Mouse (Mus musculus) embryonic facial prominence, embryonic 11.5 days (tissue): Measurements from ENCODE around the gene Arl11. TPM values are rescaled to one million over a fixed set of nuclear protein-coding genes. Genes with fewer than 3 reads are reported as not detected.

ENCODE experiments used
- ATAC-seq: fragments of 200-750 bp; cut with Nextera tagmentation; replicated peaks from 2 replicates; pipeline ENCODE4 v1.8.0; 2017; ENCODE audit warnings: low read depth; ENCODE audit not compliant: insufficient number of reproducible peaks, low FRiP score, low TSS enrichment
- DNase-seq: peaks from one replicate; pipeline ENCODE4 v3.0.0-alpha.2; 2015; ENCODE audit warnings: low spot score
- H3K27ac ChIP-seq: fragments of 300-500 bp; sonication (generic); replicated peaks from 2 replicates; pipeline ENCODE4 v1.5.1; 2014; ENCODE audit warnings: mild to moderate bottlenecking, low read depth, low read length, control low read depth
- H3K27me3 ChIP-seq: fragments of 300-500 bp; sonication (generic); 2 replicates; pipeline ENCODE4 v1.6.1; 2014; ENCODE audit warnings: mild to moderate bottlenecking, low read length, moderate library complexity, mixed read lengths; ENCODE audit not compliant: control insufficient read depth, insufficient read depth
- H3K36me3 ChIP-seq: fragments of 300-500 bp; sonication (generic); replicated peaks from 2 replicates; pipeline ENCODE4 v1.6.1; 2014; ENCODE audit warnings: low read depth, mild to moderate bottlenecking, low read length, moderate library complexity, mixed read lengths; ENCODE audit not compliant: control insufficient read depth, insufficient read depth
- H3K4me1 ChIP-seq: fragments of 300-500 bp; sonication (generic); 2 replicates; pipeline ENCODE4 v1.6.1; 2014; ENCODE audit warnings: low read length, mixed read lengths; ENCODE audit not compliant: control insufficient read depth, insufficient read depth
- H3K4me2 ChIP-seq: fragments of 300-500 bp; sonication (generic); 2 replicates; pipeline ENCODE4 v1.6.1; 2014; ENCODE audit warnings: low read depth, mild to moderate bottlenecking, control low read depth, low read length, moderate library complexity
- H3K4me3 ChIP-seq: fragments of 300-500 bp; sonication (generic); 2 replicates; pipeline ENCODE4 v1.5.1; 2014; ENCODE audit warnings: low read depth, low read length, control low read depth
- H3K9ac ChIP-seq: fragments of 300-500 bp; sonication (generic); replicated peaks from 2 replicates; pipeline ENCODE4 v1.6.1; 2014; ENCODE audit warnings: mild to moderate bottlenecking, control low read depth, low read length
- H3K9me3 ChIP-seq: fragments of 300-500 bp; sonication (generic); replicated peaks from 2 replicates; pipeline ENCODE4 v1.6.1; 2016; ENCODE audit warnings: mild to moderate bottlenecking, low read length, inconsistent platforms, mixed read lengths; ENCODE audit not compliant: control insufficient read depth
- WGBS: fragments of 180-500 bp; shearing (Covaris S2); extraction: QIAGEN DNeasy Blood & Tissue Kit; methylation state at CpG from one replicate; pipeline ENCODE4 v1.1.7; 2014; 5-methylcytosine and 5-hydroxymethylcytosine counted together
- polyA plus RNA-seq: library from polyadenylated mRNA; unstranded; fragments of >200 nt; fragmentation: Nextera tagmentation; extraction: Ambion mirVana; gene quantifications from 2 replicates; pipeline ENCODE4 v1.2.1, GENCODE M21; 2014

The Arl11 gene
- polyA plus RNA-seq, 1 experiment from 2014 or later, result 0.74 TPM

DNA sequence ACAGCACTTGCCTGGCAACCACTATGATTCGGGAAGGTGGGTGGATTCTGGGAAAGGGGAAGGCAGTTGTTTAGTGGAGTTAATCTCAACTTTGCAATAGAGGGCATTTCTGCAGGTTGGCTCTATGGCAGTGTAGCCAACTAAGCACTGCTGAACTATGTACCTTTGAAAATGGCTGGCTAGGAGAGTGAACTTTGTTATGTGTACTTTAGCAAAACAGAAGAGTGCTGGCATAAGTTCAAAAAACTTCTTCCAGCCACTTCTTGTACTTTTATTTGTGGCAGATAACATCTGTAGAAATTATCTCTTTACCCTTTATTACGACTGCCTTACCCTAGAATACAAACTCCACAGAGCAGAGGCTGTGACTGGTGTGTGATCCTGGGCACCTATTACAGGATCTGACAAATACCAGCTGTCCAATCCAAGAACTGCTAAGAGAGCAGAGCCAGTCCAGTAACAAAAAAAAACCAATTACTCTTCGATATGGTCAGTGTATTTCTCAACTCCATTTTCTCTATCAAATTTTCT is 51.5 kb downstream of the Arl11 start:
- H3K27ac ChIP-seq, result no peak overlapping the region
- no peak overlapping the region for H3K4me3 ChIP-seq
- ATAC-seq, result no peak

More for the DNA sequence above, 51.5 kb downstream of the Arl11 start:
- no peak overlapping the region; the same call in 1 of the 2 replicates for H3K9ac ChIP-seq
- no peaks in the 10 kb centered on the region for H3K36me3 ChIP-seq
- 68% methylated on average over 3 of the region's 3 CpGs for WGBS
- H3K27me3 ChIP-seq, result no peaks in the 10 kb centered on the region
- no peaks in the 10 kb centered on the region for H3K9me3 ChIP-seq
- H3K4me1 ChIP-seq, result no peaks in the 10 kb centered on the region
- H3K4me2 ChIP-seq, result peak overlapping the region; percentile 41; the same call in 1 of the 2 replicates
- no peak for DNase-seq

Other genes with a start within 250 kb of the Arl11 start
- gene Sacs, start 171.3 kb upstream of the Arl11 start, polyA plus RNA-seq, result 3.0 and 3.1 TPM in 2 replicates
- gene Sgcg, start 51.3 kb upstream of the Arl11 start, polyA plus RNA-seq, result 0.15 and 0.50 TPM in 2 replicates
- 9.7 and 10.8 TPM in 2 replicates for gene Ebpl, start 50.7 kb downstream of the Arl11 start, polyA plus RNA-seq
- gene Kpna3, start 130.1 kb downstream of the Arl11 start, polyA plus RNA-seq, result 114 and 122 TPM in 2 replicates
- gene Spryd7, start 247.1 kb downstream of the Arl11 start, polyA plus RNA-seq, result 18.1 and 19.0 TPM in 2 replicates